Mouse (Mus musculus): ENCODE measurements around the gene Plau.

Gene Plau

DNA sequence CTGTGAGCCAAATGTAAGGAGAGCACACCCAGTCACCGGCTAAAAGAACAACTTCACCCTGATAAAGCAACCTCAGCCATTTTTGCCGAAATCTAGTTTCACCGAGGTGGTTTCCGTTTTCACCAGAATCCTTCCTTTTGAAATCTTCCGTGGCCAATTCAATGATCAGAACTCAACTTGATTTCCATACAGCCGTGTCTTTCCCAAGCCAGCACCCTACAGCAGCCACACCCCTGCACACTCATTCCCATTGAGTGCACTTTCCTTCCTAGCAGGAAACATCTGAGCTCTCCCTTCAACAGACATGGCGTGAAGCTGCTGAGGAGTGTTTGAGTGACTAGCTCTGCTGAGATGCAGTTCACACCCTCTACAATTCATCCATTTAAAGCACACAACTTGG lies 9.8 kb downstream of the Plau start:
- DNase-seq: no peak

DNA sequence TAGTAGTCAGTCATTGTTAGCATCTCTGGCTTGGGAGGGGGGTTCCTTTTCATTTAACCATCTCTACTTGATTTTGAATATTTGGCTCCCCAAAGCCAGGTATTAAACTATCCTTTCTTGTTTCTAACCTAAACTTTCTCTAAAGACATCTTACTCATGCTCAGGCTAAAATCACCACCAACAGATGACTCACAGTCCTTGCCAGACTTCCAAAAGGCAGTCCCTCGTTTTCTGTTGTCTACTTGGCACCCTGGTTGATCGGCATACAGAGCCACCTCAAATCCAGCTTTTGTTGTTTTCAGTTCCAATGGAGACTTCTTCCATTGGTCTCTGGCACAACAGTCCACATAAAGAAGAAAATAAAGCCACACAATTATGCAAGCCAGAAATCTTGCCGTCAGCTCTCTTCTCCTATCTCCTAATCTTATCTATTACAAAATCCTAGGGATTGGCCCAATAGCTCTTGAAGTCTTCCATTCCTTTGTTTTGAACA lies 11.2 kb downstream of the Plau start:
- no peak for DNase-seq

DNA sequence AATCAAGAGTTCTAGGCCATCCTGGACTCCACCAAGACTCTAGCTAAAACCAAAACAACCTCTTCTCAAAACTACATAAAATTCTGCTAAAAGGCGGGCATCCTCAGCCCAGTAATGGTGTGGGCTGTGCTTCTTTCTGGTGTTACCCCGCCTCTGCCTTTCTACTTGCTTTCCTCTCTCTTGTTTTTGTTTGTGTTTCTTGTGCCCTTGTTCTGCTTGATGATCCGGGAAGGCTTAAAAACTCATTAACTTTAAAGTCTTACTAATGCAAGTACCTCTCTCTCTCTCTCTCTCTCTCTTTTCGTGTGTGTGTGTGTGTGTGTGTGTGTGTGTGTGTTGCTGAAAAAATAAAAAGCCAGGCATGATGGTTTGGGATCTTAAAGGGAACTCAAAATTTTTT lies 13.3 kb downstream of the Plau start:
- peak; percentile 68 for DNase-seq

DNA sequence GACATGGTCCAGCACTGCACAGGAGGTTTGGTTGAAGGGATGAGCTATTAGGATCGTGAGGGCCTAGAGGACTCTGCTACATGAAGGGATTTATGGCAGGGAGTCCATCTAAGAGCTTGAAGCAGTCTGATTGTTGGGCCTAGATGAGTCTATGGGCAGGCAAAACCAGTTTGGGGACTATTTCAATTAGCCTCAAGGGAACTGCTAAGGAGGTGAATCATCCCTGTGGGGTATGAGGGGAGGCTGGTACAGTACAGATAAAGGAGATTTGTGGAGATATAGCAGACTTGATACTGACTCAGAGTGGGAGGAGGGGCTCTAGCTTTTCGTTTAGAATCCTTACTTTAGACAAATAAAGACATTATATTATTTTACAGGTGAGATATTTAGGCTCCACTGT lies 14.0 kb downstream of the Plau start:
- no peak for DNase-seq

DNA sequence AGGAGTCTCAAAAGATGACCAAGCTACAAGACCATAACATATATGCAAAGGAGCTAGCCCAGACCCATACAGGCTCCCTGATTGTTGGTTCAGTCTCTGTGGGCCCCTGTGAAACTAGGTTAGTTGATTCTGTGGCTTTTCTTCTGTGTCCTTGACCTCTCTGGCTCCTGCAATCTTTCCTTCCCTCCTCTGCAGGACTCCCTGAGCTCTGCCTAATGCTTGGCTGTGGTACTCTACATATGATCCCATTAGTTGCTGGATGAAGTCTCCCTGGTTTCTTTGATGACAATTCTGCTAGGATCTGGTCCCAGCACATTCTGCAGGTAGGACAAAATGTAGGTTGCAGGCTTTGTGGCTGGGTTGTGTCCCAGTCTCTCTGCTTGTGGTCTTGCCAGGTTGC lies 15.3 kb downstream of the Plau start:
- no peak for DNase-seq

DNA sequence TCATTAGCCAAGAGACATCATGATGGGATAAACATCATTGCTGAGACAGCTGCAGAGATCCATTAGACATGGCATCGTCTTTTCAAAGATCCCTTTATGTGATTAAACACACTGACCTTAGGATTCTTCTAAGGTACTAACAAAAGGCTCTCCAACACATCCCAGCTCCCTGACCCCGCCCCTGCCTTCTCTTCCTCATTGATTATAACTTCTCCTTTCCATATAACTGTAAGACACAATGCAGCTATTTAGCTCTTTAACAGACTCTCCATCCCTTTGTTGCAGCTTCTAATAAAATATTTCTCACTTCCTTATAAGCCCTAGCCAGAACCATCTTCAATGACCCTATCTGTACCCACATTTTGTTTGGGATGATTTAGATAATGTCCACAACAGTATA lies 24.7 kb downstream of the Plau start:
- DNase-seq: no peak

DNA sequence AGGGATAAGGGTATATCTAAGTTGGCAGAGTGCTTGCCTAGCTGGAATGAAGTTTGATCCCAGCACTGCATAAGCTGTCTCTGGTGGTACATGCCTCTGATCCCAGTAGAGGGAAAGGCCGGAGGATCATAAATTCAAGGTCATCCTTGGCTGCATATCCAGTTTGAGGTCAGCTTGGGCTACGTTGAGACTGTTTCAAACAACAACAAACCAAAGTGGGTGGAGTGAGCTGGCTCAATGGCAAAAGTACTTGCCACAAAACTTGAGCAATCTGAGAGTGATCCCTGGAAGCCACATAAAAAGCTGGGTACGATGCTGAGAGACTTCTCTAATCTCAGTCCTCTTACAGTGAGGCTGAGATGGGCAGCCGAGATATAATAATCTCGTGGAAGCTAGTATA lies 25.1 kb downstream of the Plau start:
- no peak for DNase-seq

DNA sequence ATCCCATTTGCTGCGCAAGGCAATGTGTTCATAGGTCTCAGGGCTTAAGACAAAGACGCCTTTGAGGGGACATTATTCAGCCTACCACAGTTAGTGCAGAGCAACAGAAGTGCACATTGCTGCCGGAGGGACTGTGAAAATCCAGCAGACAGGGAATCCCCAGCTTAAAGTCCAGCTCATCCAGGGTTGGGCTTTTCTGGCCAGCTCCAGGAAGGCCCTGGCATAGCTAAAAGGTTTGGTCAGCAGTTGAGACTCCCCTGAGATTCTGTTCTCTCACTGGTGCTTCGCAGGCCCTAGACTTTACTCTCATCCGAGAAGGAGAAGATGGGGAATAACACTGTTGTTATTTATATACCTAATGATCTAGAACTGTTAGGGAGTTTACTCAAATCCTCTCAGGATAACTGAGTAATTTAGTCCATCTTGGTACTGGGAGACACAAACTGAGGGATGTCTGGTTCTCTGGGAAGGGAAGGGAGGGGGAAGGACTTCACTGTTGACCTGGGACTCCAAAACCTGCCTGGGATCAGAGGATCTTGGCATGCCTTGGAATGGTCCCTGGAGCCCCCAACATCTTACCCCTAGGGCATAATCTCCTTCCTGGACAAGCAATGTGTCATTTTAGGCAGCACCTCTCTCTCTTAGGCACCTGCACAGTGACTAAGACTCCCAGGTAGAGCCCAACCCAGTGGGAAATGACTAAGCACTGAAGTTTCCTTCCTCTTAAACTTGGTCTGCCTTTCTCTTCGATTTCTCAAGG lies 27.0 kb downstream of the Plau start:
- DNase-seq: no peak

DNA sequence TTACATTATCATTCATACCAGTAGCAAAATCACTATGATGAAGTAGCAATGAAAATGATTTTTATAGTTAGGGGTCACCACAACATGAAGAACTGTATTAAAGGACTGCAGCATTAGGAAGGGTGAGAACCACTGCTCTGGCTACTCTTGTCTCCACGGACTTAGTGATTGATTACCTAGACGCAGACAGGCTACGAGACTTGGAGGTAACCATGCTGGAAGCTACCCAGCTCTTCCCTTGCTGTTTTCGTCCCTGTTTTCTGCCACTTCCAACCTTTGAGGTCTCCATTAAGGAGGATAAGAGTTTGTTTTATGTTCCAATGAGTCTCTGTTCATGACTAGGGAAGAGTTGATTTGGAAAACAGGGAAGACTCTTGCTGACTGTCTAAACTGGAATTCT lies 27.7 kb downstream of the Plau start:
- DNase-seq: no peak

DNA sequence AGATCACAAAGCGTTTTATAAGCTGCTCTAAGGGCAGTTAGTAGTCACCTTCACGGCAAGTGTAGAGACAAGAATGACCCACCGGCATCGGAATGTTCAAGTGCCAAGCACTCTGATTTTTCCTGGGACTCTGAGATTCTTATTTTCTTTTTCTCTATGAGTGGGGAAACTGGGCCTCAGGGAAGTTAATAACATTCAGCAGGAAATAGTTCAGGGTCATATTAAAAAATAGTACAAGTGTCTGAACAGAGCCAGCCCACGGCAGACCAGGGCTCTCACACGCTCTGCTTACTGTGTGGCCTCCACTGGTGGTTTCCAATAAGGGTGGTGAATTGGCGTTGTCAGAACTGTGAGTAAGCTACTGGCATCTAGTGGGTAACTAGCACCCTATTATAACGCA lies 29.1 kb downstream of the Plau start:
- no peak for DNase-seq

DNA sequence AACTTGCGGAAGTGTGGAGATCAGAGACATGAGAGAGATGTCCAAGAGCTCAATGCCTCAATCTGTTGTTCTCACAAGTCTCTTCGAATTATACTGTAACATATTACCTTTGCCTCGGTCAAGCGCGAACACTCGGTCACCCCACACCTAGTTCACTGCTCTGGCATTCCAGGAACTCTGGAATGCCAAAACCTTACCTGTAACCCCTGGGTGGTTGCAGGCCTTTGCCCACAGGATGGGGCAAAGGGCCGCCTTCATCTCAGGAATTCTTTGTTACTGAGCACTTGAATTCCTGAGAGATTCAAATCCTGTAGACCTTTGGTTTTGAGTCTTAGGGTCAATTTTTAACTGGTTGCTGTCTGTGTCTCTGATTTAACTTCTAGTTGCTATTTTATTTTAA lies 29.9 kb downstream of the Plau start:
- peak; percentile 83 for DNase-seq

DNA sequence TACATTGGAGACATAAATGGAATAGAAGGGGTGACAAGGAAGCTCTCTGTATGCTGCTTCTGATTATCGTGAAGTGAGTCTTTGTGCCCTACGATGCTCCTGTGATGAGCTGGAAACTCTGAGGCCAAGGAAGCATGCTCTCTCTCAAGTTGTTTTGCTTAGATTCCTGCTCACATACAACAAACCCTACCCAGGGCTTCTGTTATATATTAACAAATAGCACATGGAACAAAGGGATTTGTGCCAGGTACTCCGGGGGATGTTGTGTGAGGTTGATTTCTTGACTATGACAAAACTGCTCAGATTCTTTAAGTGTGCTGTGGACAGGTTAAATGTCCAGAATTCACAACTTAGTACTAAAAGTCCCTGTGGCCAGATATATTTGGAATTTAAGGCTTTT lies 33.6 kb downstream of the Plau start:
- peak; percentile 76 for DNase-seq

DNA sequence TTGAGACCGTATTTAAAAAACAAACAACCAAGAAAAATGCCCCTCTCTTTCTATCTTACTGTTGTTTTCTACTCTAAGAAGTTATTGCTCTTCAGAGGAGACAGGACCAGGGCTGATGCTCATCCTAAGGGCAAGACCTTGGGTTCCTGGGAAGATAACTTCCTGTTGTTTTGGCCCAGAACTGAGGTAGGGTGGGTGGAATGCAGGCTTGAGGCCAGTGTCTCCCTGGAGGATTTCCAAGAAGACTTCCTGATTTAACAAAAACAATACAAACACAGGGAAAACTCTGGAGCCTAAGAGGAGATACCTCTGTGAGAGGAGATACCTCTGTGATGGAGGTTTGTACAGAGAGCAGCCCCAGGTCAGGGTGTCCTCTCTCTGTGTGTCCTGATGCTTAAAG lies 35.0 kb downstream of the Plau start:
- DNase-seq: peak; percentile 83

DNA sequence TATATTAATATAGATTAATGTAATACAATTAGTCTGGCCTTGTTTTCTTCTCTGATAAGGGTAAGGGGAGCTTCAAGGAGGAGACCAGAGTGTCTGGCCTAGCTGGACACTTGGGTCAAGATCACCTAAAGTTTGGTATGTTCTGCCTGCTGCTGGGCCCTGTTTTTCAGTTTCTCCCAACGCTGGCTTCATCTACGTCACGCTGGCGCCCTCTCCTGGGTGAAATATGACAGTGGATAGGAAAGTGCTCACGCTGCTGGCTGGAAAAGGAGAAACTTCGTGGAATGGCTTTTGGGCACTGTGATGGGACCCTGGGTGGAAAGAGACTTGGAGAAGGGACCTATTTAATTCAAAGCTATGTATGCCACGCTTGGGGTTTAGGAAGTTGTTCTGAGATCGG lies 36.8 kb downstream of the Plau start:
- peak; percentile 91 for DNase-seq

DNA sequence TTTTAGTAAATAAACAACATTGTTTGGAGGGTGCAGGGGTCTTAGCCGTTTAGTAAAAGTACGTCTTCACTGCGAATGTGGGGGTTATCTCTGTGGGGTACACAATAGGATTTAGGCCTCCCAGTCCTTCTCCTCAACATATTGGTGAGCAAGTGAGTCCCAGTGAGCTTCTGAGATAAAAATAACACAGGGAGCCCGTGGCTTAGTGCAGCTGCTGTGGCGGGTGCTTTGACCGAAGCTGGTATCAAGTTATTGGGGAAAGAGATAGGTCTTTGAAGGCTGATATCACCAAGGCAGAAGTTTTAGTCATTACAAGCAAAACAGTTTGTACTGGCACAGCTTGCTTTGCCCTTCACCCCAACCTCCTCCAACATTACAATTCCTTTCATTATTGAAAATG lies 37.5 kb downstream of the Plau start:
- no peak for DNase-seq

DNA sequence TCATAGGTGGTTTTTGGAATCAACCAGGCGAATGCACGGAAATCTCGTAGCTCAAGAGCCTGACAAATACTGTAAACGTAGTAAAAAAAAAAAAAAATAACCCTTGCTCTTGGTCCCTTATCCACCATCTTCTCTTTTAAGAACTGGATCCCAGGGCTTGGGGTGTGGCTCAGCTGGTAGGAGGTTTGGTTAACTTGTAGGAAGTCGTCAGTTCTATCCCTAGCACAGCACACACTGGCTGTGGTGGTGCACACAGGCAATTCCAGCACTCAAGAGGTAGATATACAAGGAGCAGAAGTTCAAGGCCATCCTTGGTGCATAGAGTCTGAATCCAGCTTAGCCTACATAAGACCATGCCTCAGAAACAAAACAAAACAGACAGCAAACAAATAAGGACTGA lies 48.2 kb downstream of the Plau start:
- DNase-seq: no peak

DNA sequence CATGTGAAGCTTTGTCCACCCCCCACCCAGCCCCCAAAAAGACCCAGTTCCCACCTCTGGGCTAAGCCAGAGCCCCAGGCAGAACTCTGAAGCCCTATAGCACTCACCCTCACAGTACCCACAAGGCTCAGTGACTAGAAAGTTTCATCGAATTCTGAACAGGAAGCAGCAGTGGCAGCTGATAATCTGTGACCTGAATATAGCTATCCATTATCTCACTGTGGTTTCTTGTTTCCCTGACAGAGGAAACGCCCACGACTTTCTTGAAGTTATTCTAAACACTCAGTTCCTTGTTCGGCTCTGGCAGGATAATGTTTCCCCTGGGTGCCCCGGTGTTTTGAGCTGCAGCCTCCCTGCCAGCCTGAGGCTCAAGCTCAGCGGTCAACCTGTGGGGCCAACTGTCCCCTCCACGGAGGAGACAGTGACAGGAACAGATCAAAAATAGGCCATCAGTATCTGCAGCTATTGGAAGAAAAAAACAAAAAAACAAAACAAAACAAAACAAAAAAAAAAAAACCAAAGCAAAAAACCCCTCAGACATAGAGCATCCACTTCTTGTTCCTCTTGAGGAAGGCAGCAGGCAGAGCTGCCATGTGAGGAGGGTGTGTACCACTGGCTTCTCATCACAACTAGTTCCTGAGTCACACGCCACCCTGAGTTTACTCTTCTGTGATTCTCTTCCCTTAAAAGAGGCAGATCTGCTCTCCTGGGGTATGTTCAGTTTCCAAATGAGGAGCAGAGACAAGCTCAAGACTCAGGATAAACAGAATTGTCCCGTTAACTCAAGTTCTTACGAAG lies 48.8 kb downstream of the Plau start:
- DNase-seq: peak; percentile 33

DNA sequence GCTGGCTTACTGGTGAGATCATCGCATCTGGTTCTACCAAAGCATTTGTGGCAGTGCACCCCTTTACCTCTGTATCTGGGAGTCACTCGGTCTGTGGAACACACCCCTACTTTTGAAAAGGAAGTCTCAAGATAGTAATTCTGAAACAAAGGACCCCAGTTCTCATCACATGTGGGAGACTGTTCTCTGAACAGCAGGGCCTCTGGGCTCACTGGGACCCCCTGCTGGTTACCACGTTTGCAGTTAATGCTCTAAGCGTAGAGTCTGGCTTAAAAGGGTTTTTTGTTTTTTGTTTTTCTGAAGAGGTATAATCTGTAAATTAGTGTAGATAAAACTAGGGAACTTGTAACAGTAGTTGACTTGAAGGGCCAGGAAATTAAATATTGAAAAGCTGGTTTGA lies 49.8 kb downstream of the Plau start:
- DNase-seq: no peak

DNA sequence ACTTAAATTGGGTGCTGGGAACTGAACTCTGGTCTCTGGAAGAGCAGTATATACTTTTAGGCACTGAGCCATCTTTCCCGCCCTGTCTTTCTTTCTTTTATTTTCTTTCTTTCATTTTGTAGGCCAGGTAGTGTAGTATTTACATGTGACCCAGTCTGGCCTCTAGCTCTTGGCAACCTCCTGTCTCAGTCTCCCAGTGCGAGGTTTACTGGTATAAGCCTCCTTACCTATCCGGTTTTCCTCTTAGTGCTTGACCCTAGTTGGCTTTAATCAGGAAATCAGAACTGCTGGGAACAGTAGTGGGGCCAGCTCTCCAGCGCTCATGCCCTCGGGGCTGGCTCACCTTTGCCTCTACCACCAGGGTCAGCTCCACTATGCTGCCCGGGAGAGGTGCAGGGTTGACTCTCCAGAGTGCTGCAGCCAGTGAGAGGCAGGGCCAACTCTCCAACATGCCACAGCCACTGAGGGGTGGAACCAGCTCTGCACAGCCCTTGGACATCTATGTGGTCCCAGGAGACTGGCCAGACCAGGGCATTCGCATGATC lies 51.2 kb downstream of the Plau start:
- no peak for DNase-seq

DNA sequence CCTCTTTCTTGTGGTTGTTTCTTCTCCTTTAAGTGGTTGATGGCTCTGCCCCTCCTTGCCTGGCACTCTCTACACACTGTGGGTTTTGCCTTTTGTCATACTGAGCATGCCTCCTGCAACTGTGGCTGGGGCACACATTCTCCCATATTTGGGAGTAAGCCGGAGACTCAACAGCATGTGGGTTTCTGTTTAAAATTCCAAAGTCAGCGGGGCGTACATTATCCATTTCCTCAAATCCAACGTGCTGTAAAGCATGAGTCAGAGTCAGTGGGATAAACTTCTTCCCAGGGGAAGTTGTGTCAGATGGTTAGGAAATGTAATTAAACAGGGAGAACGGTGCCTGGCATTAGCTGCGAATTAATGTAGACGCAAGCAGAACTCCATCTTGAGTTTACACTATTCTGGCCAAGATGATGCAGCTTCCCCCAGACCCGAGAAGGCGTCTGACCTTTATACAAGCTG lies 55.5 kb downstream of the Plau start:
- DNase-seq: peak; percentile 51

Data from kidney, postnatal 14 days (tissue).